8 mouse cellular contexts compared by ENCODE assay signal in the genomic region with DNA sequence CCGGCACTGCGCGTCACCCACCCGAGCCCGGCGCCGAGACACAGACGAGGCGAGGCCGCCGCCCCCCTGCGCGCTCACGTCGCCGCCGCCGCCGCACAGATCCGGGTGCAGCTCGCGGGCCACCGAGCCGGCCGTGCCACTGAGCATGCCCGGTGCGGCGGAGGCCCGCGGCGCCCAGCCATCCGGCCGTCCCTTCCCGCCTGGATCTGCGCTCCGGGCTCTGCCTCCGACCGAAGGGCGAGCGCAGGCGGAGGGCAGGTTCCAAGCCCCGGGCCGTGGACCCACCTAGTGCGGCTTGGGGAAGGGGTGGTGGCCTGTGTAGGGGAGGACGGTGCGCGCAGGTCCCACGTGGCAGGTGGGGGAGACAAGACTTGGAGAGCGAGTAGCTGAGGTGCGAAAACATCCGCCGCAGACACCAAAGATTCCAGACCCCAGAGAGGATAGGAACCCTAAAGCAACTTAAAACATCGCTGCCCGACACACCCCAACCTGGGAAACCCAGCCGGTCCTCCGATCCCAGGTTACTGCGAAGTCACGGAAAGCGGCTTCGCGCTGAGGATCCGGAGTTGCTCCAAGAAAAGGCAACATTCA. TPM values are rescaled to one million over a fixed set of nuclear protein-coding genes. Genes with fewer than 3 reads are reported as not detected.
A peak's percentile ranks its signal among the peaks of the same experiment; 100 is the strongest.
DNase-seq lines count a peak whose midpoint lies in the region; ATAC-seq and TF ChIP-seq lines count a peak whose summit lies in the region.

Gene Scamp1, minus strand, starts transcription at position 577 of the 591 bp plus-strand sequence.

- H3K4me1 ChIP-seq in ES-E14 (ENCODE audit: control insufficient read depth in 2 of 2, insufficient read depth in 2 of 2, low read length in 2 of 2, poor library complexity in 1 of 2), result no peaks in the 10 kb centered on the region
- H3K4me1 ChIP-seq in lung, adult 2 months (ENCODE audit: control insufficient read depth, insufficient read depth, low read length), result peaks cover 3% of the 10 kb centered on the region; the same call in 1 of the 2 replicates

- no peaks in the 10 kb centered on the region for H3K9me3 ChIP-seq in ES-E14 (ENCODE audit: control insufficient read depth, insufficient read depth, low read depth, low read length)

- in situ Hi-C loops in ES-E14 (cut with MboI; ENCODE audit: low sequenced_read_pairs in 2 of 2, unreplicated experiment in 2 of 2), result no loop called here

- TF ChIP-seq CTCF in layer of hippocampus, adult 2 months (conservative IDR thresholded peaks at IDR 0.05), result no peak
- no peak for TF ChIP-seq CTCF in lung, adult 2 months (IDR thresholded peaks at IDR 0.05; ENCODE audit: insufficient read depth, low read length)

- TF ChIP-seq POLR2A in lung, adult 2 months (IDR thresholded peaks at IDR 0.05; ENCODE audit: borderline replicate concordance, extremely low read depth, low read depth, low read length), result peak; percentile 19; the same call in 1 of the 2 replicates

- H3K9ac ChIP-seq in ES-E14 (ENCODE audit: insufficient read depth, low read depth, low read length, poor library complexity, severe bottlenecking), result peak within 1 kb of the TSS; percentile 80

- ATAC-seq in neutrophil, adult 5-6 weeks (ENCODE audit: extremely low read depth, insufficient number of reproducible peaks, low FRiP score, poor library complexity, severe bottlenecking), result peak; percentile 40

- whole genome bisulfite sequencing in lung, adult 2 months, result under 1% methylated on average over 62 of the region's 62 CpGs

- H3K36me3 ChIP-seq in ES-E14 (ENCODE audit: control insufficient read depth, insufficient read depth, low read length, poor library complexity, severe bottlenecking), result no peaks in the 10 kb centered on the region

- peak within 1 kb of the TSS; percentile 93 to 95 for H3K4me3 ChIP-seq in ES-E14 (ENCODE audit: insufficient read depth in 1 of 2, low read depth in 1 of 2, low read length in 2 of 2, poor library complexity in 1 of 2, severe bottlenecking in 1 of 2)
- H3K4me3 ChIP-seq in layer of hippocampus, adult 2 months, result peak within 1 kb of the TSS; percentile 88
- peak within 1 kb of the TSS; percentile 82 for H3K4me3 ChIP-seq in lung, adult 2 months (replicated peaks; ENCODE audit: extremely low read depth, low read depth, low read length)

- DNase-seq in ES-E14 (ENCODE audit: low read depth, low spot score), result peak; percentile 64
- DNase-seq in cerebellum, adult 8-10 months, result peak; percentile 91
- DNase-seq in forelimb bud, embryonic 11.5 days (ENCODE audit: low read depth, low spot score), result peak; percentile 88
- peak; percentile 93 for DNase-seq in heart, postnatal 4 days
- peak; percentile 89 to 91 for DNase-seq in layer of hippocampus, adult 2 months (ENCODE audit: low spot score in 2 of 2)
- DNase-seq in lung, adult 2 months, result peak; percentile 89
- peak; percentile 89 for DNase-seq in testis, postnatal 14 days (ENCODE audit: low spot score)

- no peak within 1 kb of the TSS for H3K27ac ChIP-seq in ES-E14 (ENCODE audit: insufficient read depth, low read depth, low read length, poor library complexity, severe bottlenecking)
- H3K27ac ChIP-seq in layer of hippocampus, adult 2 months, result peak within 1 kb of the TSS; percentile 92

TF ChIP-seq in ES-E14, 5 proteins besides CTCF, POLR2A, EP300 and RAD21:
- TF ChIP-seq ZC3H11A (IDR thresholded peaks at IDR 0.05; ENCODE audit: borderline replicate concordance, low read depth, low read length), result 0 out of 2 replicates have a peak, but pooled peaks have one; percentile 4
- no peak for TF ChIP-seq MAFK (IDR thresholded peaks at IDR 0.05; ENCODE audit: insufficient read depth, low read depth, low read length)

RNA-seq across cellular contexts. Expression of gene Scamp1, which starts in this region (rescaled TPM):
- 15.5 and 21.0 TPM in 2 replicates for total RNA-seq in ES-E14 (2012; rRNA removed)
- 10 to 100 TPM; 32.9 to 37.3 TPM for total RNA-seq in heart, postnatal 4 days (2021)
- total RNA-seq in layer of hippocampus, adult 2 months (2021), result 100 to 1,000 TPM; 168 TPM
- polyA plus RNA-seq in lung, adult 2 months (2012; rRNA removed), result 19.9 and 29.2 TPM in 2 replicates
- total RNA-seq in neutrophil, adult 5-6 weeks (2017), result 3.6 and 4.4 TPM in 2 replicates
